Mouse (Mus musculus) E14TG2a.4 (cell line): ENCODE results near the gene Olfr159.

Experiments used
- CTCF ChIP-seq: conservative IDR thresholded peaks from 2 replicates; pipeline ENCODE4 v1.5.1; 2014; ENCODE audit warnings: low read length
- NANOG ChIP-seq: IDR thresholded peaks from 2 replicates; pipeline ENCODE4 v1.6.1; 2014; ENCODE audit warnings: borderline replicate concordance, low read length, mixed read lengths

DNA sequence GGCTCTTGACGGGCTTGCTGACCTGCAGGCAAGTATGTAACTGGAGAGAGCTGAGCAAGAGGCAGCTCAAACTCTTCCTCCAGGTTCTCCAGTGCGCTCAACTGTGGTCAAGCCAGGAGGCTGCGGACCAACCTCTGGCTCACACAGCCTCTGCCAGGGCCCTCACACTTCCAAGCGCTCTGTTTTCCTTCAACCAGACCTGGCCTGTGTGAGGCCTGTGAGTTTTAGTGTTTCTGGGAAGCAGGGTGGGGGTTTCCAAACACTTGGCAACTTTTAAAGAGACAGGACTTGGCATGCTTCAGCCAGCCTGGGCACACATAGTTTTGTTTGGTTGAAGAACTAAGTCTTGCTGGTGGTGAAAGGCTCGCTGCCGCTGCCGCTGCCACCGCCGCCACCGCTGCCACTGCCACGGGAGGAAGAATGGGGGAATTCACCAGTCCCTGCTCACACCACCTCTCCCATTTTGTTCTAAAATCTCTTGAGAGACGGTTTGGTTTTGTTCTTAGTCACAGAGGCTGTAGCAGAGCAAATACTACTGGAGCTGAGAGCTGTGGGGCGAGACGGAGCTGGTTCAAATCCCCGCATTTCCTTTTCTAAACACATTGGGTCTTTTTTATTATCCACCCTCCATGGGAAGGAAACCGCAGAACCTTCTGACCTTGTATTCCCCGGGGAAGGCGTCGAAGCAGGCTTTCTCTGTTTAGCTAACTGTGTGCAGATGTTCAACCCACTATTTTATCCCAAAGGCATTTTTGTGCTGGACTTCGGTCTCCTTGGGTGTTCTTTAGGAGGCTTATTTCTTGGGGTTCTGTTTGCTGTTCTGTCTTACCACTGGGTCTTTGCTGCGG is 11.0 kb downstream of the Olfr159 start:
- TF ChIP-seq CTCF = no peak
- no peak for TF ChIP-seq NANOG
